Mouse (Mus musculus) G1E-ER4 (cell line): Measurements from ENCODE around the gene Chd4. TPM values are rescaled to one million over a fixed set of nuclear protein-coding genes. Genes with fewer than 3 reads are reported as not detected.

Experiments used
- GATA1 ChIP-seq: IDR thresholded peaks from one replicate; pipeline ENCODE4 v1.8.0; 2012; ENCODE audit warnings: low read length, inconsistent platforms
- polyA plus RNA-seq: library from polyadenylated mRNA; stranded (reverse); fragments of >175 nt; gene quantifications from 2 replicates; pipeline ENCODE4 v1.2.3, GENCODE M21; 2012

Gene Chd4
- polyA plus RNA-seq, 1 experiment = 228 TPM

DNA sequence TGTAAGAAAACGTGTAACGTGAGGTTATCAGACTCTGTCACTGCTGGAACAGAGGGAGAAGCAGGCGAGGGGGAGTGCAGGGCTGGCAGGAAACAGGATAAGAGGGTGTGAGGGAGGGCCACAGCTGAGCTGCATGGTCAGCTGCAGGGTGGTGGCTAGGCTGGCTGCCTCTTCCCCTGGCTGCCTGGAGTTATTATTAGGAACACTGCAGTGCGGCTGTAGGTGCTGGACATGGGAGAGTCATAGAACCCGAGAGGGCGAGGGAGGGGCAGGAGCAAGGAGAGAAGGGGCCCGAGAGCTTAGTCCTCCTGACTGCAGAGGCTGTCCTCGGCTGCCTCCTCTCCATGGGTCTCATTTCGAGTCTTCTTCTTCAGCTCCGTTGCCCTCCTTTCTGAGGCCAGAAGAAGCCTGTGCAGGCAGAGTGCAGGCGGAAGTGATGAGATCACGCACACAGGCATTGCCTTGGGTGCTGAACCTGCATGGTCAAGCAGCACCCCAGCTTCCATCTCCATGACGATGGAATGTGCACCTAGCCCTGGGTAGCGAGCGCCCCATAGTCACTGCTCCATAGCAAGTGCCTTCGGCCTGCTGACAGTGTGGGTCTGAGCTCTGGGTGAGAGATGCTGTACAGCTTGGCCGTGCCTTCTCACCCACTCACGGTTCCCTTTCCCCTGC is 52.6 kb downstream of the Chd4 start:
- TF ChIP-seq GATA1 = no peak

DNA sequence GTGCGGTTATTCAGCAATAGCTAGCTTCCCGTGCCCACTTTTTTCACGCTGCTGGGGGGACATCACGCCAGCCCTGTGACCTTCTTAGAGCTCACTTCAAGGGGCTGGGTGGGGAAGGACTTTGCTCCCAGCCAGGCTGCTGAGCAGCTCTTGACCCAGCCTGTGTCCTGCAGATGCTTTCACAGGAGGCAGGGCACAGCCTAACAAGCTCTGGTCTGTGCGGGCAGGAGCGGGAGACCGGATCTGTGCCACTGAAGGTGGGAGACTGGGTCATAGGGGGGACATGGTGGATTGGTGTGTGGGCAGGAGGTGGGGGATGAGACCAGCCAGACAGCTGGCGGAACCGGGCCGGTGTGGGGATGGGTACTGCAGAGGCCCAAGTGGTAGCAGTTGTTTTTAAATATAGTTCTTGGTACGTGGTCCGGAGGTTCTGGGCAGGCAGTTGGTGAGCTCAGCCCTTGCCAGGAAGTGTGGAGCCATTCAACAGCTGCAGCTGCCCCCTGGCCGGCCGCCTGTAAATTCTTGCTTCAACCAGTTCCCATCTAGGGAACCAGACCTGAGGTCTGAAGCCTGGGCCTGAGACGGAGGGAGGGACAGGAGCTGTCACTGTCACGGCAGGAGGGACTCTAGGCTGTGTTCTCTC is 53.3 kb downstream of the Chd4 start:
- no peak for TF ChIP-seq GATA1

DNA sequence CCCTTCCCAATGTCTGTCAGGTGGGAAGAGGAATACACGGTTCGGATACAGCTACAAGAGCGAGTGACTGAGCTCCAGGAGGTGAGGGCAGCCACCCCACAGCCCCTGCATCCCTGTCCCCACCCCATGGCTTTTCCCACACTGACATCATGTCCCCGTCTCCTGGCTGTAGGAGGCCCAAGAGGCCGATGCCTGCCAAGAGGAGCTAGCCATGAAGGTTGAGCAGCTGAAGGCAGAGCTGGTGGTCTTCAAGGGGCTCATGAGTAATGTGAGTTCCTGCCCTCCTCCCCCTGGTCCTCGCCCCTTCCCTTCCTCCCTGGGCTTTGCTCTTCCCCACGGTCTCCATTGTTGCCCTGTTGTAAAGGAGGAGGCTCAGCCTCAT is 53.8 kb downstream of the Chd4 start:
- TF ChIP-seq GATA1 = no peak

DNA sequence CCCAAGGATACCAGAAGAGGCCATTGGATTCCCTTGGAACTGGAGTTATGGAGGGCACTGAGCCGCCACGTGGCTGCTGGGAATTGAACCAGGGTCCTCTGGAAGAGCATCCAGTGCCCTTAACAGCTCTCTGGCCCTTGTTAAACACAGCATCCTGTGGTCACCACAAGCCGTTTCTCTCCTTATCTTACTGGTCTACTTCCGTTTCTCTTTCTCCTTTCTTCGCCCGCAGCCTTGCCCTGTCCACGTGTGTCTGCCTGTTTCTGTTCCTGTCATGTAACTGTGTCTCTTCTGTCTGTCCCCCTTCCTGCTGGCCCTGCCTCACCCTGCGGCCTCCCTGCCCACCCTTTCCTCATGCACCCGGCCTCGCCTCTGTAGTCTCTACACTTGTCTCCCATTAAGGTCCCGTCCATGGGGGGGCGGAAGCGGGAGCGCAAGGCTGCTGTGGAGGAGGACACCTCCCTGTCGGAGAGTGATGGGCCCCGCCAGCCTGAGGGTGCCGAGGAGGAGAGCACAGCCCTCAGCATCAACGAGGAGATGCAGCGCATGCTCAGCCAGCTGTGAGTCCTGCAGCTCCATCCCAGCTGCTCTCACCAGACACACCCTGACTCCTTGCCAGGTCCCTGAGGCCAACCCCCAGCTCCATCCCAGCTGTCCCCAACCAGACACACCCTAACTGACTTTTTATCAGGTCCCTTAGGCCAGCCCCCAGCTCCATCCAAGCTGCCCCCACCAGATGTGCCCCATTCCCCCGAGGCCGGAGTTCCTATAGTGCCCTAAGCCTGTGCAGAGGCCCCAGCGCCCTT is 56.6 kb downstream of the Chd4 start:
- TF ChIP-seq GATA1 = no peak

DNA sequence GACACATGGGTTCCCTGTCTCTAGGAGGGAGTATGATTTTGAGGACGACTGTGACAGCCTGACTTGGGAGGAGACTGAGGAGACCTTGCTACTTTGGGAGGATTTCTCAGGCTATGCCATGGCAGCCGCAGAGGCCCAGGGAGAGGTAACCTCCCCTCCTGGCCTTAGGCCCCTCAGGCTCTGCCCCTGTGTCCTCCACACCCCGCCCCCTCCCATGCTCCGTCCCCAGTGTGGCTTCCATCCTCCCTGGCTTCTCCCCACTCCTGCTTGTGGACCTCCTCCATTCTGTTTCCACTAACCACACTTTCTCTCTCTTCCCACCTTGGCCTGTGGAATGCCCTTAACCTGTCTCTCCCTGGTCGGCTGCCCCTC is 57.2 kb downstream of the Chd4 start:
- no peak for TF ChIP-seq GATA1

DNA sequence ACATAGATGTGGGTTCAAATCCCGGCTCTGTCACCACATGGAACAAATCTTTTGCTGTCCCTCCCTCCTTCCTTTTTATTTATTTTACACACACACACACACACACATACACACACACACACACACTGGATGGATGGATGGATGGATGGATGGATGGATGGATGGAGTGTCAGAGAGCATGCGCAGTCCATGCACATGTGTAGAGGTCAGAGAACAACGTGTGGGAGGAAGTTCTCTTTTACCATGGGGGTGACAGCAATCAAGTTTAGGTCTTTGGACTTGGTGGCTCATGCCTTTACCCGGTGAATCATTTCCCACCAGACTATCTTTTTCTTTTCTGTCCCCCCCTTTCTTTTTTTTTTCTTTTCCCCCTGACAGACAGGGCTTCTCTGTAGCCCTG is 57.9 kb downstream of the Chd4 start:
- TF ChIP-seq GATA1 = no peak

DNA sequence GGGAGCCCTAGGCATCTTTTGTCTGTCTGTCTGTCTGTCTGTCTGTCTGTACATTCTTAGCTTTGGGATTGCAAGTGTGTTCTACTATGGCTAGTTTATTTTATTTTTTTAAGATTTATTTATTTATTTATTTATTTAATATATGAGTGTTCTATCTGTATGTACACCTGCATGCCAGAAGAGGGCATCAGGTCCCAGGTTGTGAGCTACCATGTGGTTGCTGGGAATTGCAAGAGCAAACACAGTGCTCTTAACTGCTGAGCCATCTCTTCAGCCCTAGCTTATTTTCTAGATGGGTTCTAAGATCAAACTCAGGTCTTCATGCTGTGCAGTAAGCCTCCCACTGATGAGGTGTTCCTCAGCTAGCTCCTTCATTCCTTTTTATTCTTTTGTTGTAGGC is 58.8 kb downstream of the Chd4 start:
- no peak for TF ChIP-seq GATA1

DNA sequence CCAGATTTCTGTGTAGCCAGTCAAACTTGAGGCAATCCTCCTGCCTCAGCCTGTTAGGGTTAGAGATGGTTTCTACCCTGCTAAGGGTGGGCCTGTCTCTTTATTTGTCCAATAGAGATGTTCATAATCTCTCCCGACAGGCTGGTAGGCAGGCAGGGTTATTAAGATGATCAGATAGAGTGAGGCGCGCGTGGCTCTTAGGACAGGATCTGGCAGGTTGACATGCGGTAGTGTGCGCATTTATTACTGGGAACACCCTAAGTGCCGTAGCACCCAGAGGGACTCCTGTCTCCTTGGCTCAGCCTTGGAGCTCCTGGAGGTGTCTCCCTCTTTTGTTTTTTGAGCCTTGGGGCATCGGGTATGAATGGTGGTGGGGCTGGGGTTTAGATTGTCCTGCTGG is 59.5 kb downstream of the Chd4 start:
- TF ChIP-seq GATA1 = no peak

DNA sequence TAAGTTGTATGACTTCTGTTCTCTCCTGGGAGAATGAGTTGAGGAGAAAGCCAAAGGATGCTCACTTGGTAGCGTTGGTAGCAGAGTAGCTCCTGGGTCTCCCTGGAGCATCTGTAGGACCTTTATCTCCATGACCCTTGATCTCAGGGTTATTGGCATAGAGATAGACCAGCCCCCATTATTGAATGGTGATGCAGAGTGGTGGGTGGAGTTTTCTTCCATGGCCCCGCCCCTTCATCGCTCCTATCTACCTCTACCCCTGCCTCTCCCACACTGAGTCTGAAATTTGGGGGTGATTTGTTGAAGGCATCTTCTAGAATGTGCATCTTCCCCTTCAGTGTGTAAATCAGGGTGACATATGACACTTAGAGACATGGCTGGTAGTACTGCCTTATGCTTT is 60.7 kb downstream of the Chd4 start:
- TF ChIP-seq GATA1 = no peak

DNA sequence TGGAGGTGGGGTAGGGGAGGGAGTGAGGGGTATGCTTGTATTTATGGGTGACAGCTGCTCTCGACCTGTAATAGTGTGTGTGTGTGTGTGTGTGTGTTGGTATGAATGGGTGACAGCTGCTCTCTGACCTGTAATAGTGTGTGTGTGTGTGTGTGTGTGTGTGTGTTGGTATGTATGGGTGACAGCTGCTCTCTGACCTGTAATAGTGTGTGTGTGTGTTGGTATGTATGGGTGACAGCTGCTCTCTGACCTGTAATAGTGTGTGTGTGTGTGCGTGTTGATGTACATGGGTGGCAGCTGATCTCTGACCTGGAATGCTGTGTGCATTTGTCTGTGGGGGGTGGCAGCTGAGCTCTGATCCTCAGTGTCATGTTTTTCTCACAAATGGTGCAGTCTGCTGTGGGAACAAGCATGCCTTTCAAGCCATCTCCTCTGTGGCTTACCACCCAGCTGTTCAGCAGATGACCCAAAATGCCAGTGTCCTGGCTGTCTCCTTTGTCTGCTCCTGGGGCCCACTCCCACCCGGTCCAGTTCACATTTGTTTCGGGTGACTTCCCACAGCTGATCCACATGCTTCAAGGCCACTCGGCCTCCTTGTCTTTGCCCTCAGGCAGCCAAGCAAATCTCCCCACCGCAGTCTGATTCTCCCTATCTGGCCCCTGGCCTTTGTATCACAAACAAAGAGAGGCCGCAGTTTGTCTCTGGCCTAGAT is 61.3 kb downstream of the Chd4 start:
- TF ChIP-seq GATA1 = no peak

DNA sequence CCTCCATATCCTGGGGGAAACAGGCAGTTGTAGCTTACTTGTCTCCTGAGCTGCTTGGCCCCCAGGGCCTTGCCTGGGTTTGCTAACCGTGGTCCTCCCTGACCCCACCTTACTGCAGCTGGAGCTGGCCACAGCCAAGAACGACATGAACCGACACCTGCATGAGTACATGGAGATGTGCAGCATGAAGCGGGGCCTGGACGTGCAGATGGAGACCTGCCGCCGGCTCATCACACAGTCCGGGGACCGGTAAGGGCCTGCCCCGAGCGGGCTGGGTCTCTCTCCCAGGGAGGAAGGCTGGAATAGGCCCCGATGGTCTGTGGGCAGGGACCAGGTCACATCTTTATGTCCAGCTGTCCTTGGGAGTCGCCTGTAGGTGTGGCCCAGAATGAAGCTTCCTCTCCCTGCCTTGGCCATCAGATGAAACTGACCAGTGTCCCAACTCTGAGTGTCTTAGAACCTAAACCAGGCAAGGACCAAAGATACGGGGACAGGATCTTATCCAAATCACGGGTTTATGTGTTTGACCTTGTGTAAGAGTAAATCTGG is 63.2 kb downstream of the Chd4 start:
- TF ChIP-seq GATA1 = no peak

DNA sequence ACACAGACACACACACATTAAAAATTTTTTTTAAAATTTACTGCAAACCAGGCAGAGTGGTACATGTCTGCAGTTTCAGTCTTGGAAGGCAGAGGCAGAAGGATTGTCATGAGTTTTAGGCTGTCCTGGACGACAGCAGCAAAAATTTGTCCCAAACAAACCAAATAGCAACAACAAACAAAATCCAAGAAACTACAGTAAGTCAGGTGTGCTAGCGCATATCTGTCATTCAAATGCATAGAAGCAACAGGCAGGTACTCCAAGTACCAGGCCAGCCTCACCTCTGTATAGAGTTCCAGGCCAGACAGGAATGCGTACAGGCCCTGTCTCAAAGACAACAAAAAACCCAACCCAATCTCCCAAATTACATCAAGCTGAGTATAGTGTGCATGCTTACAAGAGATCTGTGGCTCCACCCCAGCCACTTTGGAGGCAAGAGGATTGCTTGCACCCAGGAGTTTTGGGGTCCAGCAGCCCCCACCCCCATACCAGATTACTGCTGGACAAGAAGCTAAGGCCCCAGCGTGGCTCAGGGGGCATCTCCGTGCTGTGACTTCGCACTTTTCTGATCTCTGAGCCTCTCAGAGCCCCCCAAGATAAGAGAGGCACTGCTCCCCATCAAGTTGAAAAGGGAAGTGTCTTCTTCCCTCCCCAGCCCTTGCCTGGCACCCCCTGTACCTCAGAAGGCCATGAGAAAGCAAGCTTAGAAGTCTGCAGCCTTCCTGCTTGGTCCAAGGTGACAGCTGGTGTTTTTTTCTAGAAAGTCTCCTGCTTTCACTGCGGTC is 64.2 kb downstream of the Chd4 start:
- no peak for TF ChIP-seq GATA1

DNA sequence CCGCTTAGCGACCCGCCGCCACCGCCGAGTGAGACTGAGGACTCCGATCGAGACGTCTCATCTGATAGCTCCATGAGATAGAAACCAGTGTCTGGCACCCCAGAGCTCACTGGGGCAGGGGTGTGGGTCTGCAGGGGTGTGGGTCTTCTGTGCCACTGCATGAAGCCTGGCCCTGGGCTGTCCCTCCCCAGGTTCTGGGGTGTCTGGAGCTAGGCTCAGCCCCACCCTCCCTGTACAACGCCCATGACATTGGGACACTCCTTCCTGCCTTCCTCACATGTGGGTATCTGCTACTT is 64.7 kb downstream of the Chd4 start:
- TF ChIP-seq GATA1 = no peak

DNA sequence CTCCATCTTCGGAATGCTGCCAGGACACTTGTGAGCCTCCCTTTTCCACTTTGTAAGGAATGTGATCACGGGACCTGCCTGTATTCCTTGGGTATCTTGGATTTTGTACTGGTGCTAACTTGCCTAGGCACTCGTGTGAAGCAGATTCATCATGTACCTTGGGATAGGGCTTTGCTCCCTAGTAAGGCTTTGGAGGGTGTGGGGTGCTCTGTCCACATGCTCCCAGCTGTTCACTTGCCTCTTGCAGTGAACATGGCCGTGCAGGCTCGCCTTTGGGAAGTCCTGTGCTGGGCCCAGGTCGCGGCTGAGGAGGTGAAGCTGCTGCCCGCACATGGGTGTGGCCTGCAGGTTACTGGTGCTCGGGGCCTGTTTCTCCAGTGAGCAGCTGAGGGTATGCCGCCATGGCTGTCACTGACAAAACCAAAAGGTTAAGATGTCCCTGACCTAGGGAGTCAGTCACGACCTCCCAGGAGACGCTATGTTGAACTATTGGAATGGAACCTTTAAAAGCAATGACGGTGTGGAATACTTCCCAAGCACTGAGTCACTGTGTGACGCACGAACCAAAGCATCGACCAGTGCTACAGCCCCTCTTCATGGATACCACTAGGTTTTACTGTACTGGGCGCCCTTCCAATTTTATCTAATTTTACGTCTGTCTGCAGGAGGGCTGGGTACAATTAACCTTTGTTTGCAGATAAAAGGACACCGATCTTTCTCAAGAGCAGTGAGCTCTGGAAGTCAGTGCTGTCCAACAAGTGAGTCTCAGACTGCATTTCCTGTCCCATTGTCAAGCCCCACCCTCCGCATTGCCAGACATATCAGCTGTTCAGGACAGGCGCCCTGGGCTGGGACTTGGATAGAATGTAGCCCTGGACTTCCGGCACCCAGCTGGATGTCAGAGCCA is 65.3 kb downstream of the Chd4 start:
- no peak for TF ChIP-seq GATA1
